Mouse (Mus musculus): ENCODE measurements around the gene D430042O09Rik.

DNA sequence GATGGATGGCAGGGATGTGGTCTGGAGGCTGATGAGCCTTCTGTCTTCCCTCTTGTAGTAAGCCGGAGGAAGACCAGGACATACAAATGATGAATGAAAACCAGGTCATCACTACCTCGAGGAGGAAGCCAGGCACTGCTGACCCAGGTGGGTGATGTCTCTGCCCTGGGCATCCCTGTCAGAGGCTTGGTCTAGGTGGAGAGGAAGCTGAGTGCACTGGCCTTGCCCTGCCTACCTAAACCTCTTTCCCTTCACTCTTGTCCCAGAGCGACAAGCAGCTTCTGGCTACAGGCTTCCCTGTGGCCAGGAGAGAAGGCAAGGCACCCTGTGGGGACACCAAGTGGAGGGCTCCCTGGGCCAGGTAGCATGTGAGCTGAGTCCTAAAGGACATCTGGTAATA, 165.2 kb downstream of the D430042O09Rik start:
- no peak for TF ChIP-seq CTCF (IDR thresholded peaks at IDR 0.05; ENCODE audit: low read depth, low read length)
- no peak for TF ChIP-seq POLR2A (IDR thresholded peaks at IDR 0.05; ENCODE audit: extremely low read depth, insufficient read depth, low read length)

Measured in liver, adult 2 months (tissue).